Mouse (Mus musculus): ENCODE data around the gene Pip4k2c. TPM values are rescaled to one million over a fixed set of nuclear protein-coding genes. Genes with fewer than 3 reads are reported as not detected.

Gene Pip4k2c
- polyA plus RNA-seq, 1 experiment from 2014 or later: 33.0 TPM

Other genes starting within 250 kb of the Pip4k2c start
- gene Ctdsp2, start 232.9 kb downstream of the Pip4k2c start, polyA plus RNA-seq (2018): 21.1 to 77.3 TPM (median 33.3 TPM) in 3 replicates
- not detected in 3 replicates for gene Avil, start 210.9 kb downstream of the Pip4k2c start, polyA plus RNA-seq (2018)
- gene Tsfm, start 180.7 kb downstream of the Pip4k2c start, polyA plus RNA-seq (2018): 4.9 to 22.2 TPM (median 12.8 TPM) in 3 replicates
- 3.0 to 14.9 TPM (median 4.6 TPM) in 3 replicates for gene Mettl1, start 170.2 kb downstream of the Pip4k2c start, polyA plus RNA-seq (2018)
- gene Eef1akmt3, start 170.1 kb downstream of the Pip4k2c start, polyA plus RNA-seq (2018): not detected in 3 replicates
- gene Cyp27b1, start 163.3 kb downstream of the Pip4k2c start, polyA plus RNA-seq (2018): not detected in 3 replicates
- 1.4 to 1.6 TPM (median 1.5 TPM) in 3 replicates for gene March9, start 151.4 kb downstream of the Pip4k2c start, polyA plus RNA-seq (2018)
- gene Cdk4, start 148.1 kb downstream of the Pip4k2c start, polyA plus RNA-seq (2018): 131 to 178 TPM (median 145 TPM) in 3 replicates
- 104 to 129 TPM (median 119 TPM) in 3 replicates for gene Tspan31, start 141.3 kb downstream of the Pip4k2c start, polyA plus RNA-seq (2018)
- gene Agap2, start 136.3 kb downstream of the Pip4k2c start, polyA plus RNA-seq (2018): 0.25 to 0.89 TPM (median 0.42 TPM) in 3 replicates
- gene Os9, start 90.5 kb downstream of the Pip4k2c start, polyA plus RNA-seq (2018): 173 to 355 TPM (median 215 TPM) in 3 replicates
- 37.2 to 59.2 TPM (median 48.4 TPM) in 3 replicates for gene B4galnt1, start 46.4 kb downstream of the Pip4k2c start, polyA plus RNA-seq (2018)
- 1.2 TPM in 1 of 3 replicates, not detected in the others for gene Slc26a10, start 30.9 kb downstream of the Pip4k2c start, polyA plus RNA-seq (2018)
- gene Arhgef25, start 21.5 kb downstream of the Pip4k2c start, polyA plus RNA-seq (2018): not detected in 3 replicates
- 10.9 to 46.7 TPM (median 15.1 TPM) in 3 replicates for gene Dtx3, start 15.9 kb downstream of the Pip4k2c start, polyA plus RNA-seq (2018)
- 0.61 to 0.67 TPM (median 0.63 TPM) in 3 replicates for gene Kif5a, start 51.8 kb upstream of the Pip4k2c start, polyA plus RNA-seq (2018)
- 110 to 121 TPM (median 112 TPM) in 3 replicates for gene Dctn2, start 54.8 kb upstream of the Pip4k2c start, polyA plus RNA-seq (2018)
- gene Mbd6, start 77.4 kb upstream of the Pip4k2c start, polyA plus RNA-seq (2018): 13.5 to 25.4 TPM (median 19.5 TPM) in 3 replicates
- gene Mars, start 100.2 kb upstream of the Pip4k2c start, polyA plus RNA-seq (2018): 19.9 to 28.8 TPM (median 20.2 TPM) in 3 replicates
- gene Arhgap9, start 110.4 kb upstream of the Pip4k2c start, polyA plus RNA-seq (2018): 48.5 to 115 TPM (median 70.4 TPM) in 3 replicates
- not detected in 3 replicates for gene Gli1, start 130.4 kb upstream of the Pip4k2c start, polyA plus RNA-seq (2018)
- not detected in 3 replicates for gene Inhbe, start 142.8 kb upstream of the Pip4k2c start, polyA plus RNA-seq (2018)
- gene Inhbc, start 158.8 kb upstream of the Pip4k2c start, polyA plus RNA-seq (2018): not detected in 3 replicates
- gene R3hdm2, start 168.7 kb upstream of the Pip4k2c start, polyA plus RNA-seq (2018): 68.8 to 168 TPM (median 68.9 TPM) in 3 replicates